Mouse (Mus musculus): ENCODE measurements around the gene Ror2.

GRCm38 (mm10) chr13:53236434-53237401 lies 49.2 kb downstream of the Ror2 start:
- TF ChIP-seq ZNF384 (IDR thresholded peaks at IDR 0.05; ENCODE audit: low read depth, low read length) (no peak), HCFC1 (IDR thresholded peaks at IDR 0.05; ENCODE audit: borderline replicate concordance, insufficient read depth, low read length) (no peak), MAFK (IDR thresholded peaks at IDR 0.05; ENCODE audit: insufficient read depth, low read depth, low read length) (no peak), CHD2 (IDR thresholded peaks at IDR 0.05; ENCODE audit: low read depth, low read length) (no peak), ZC3H11A (IDR thresholded peaks at IDR 0.05; ENCODE audit: borderline replicate concordance, low read depth, low read length) (no peak)

All from ES-E14 (cell line).